Mouse (Mus musculus) cortical plate, adult 2 months (tissue): Measurements from ENCODE around the gene Stoml1. TPM values are rescaled to one million over a fixed set of nuclear protein-coding genes. Genes with fewer than 3 reads are reported as not detected.
A peak's percentile ranks its signal among the peaks of the same experiment; 100 is the strongest.
"Not testable (repeated sequence)": the region's sequence is repeated elsewhere in the genome, so short reads cannot be mapped to it uniquely, and the experiment has no call there.

Source experiments
- H3K27ac ChIP-seq: fragments of 200-500 bp; 2 replicates; pipeline ENCODE4 v1.5.1; 2012; ENCODE audit warnings: low read length, control low read depth, inconsistent platforms; ENCODE audit not compliant: insufficient read depth
- H3K4me1 ChIP-seq: fragments of 200-500 bp; 2 replicates; pipeline ENCODE4 v1.6.1; 2011; ENCODE audit warnings: low read length; ENCODE audit not compliant: control insufficient read depth, insufficient read depth
- H3K4me3 ChIP-seq: fragments of 200-500 bp; 2 replicates; pipeline ENCODE4 v1.5.1; 2011; ENCODE audit warnings: mild to moderate bottlenecking, low read length, control low read depth; ENCODE audit not compliant: insufficient read depth
- CTCF ChIP-seq: fragments of 200-500 bp; IDR thresholded peaks from 2 replicates; pipeline ENCODE4 v1.5.1; 2011; ENCODE audit warnings: mild to moderate bottlenecking, control low read depth, low read length; ENCODE audit not compliant: insufficient read depth; ENCODE audit errors: extremely low read depth
- POLR2A ChIP-seq: fragments of 200-500 bp; IDR thresholded peaks from 2 replicates; pipeline ENCODE4 v1.6.1; 2011; ENCODE audit warnings: mild to moderate bottlenecking, low read length, control low read depth; ENCODE audit not compliant: insufficient read depth; ENCODE audit errors: extremely low read depth
- polyA plus RNA-seq: library from polyadenylated mRNA; depleted of rRNA; stranded (reverse); fragments of >200 nt; gene quantifications from 2 replicates; pipeline ENCODE4 v1.2.3, GENCODE M21; 2012

Gene Stoml1
- polyA plus RNA-seq, 1 experiment, result 124 TPM

DNA sequence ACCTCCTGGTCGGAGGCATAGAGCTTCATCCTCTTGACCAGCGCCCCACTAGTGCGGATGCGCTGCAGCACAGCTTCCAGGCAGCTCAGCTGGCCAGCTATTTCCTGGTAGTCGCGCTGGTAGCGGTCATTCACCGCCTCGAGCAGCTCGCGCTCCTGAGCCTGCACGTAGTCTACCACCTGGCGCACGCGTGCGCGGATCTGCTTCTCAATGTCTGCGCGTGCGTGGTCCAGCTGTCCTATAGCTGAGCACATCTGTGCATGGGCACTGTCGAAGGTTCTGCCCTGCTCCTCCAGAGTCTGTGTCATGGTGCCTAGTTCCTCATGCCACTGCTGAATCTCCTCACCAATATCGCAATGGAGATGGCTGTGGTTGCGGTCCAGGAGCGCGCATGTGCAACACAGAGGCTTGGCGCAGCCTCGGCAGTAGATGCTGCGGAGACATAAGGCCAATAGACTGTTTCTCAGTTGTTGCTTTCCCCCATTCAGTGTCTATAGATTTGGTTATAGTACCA, 18.4 kb upstream of the Stoml1 start:
- TF ChIP-seq POLR2A, result no peak
- TF ChIP-seq CTCF, result no peak
- no peak overlapping the region for H3K4me3 ChIP-seq
- no peaks in the 10 kb centered on the region for H3K4me1 ChIP-seq
- no peak overlapping the region for H3K27ac ChIP-seq

DNA sequence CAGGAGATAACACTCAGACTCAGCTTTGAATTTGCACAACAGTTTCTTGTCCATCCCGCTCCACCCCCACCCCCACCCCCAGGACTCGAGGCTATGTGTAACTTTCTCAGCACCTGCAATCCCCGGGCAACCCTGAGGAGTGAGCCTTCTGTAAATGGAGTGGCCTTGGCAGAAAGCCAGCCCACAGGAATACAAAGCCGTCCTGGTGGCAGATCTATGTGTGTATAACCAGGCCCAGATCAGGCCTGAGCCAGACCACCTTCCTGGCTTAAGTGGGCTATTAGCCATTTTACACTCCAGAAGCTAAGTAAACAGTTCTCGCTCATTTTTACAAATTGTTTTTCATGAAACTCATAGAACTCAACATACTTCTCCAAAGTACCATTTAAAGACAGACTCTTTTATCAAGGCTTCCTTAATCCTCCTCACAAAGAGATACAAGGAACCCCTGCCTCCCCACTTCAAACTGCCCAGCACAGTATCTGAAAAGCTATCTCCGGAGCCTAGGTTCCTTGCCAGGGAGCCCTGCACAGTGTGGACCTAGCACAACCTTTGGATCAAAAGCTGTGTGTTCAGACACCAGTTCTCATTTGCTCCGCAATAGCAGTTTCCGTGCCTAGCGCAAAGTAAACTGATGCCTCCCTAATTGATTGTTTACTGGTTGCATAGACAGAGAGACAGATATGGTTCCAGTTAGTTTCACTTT, 11.0 kb upstream of the Stoml1 start:
- Histone ChIP-seq H3K4me1 (peaks cover 11% of the 10 kb centered on the region), H3K27ac (0 out of 2 replicates have a peak overlapping the region, but pooled peaks have one; percentile 73), H3K4me3 (no peak overlapping the region)
- TF ChIP-seq POLR2A, result no peak
- TF ChIP-seq CTCF, result no peak

GRCm38 (mm10) chr9:58242696-58243095, 10.3 kb upstream of the Stoml1 start:
- no peak for TF ChIP-seq POLR2A
- no peak for TF ChIP-seq CTCF

GRCm38 (mm10) chr9:58243696-58244095, 9.3 kb upstream of the Stoml1 start:
- no peak for TF ChIP-seq POLR2A
- TF ChIP-seq CTCF, result no peak
- H3K27ac ChIP-seq, result no peak overlapping the region
- H3K4me3 ChIP-seq, result no peak overlapping the region
- peaks cover 11% of the 10 kb centered on the region for H3K4me1 ChIP-seq

More at GRCm38 (mm10) chr9:58242696-58243095, 10.3 kb upstream of the Stoml1 start:
- 0 out of 2 replicates have a peak overlapping the region, but pooled peaks have one; percentile 73 for H3K27ac ChIP-seq
- no peak overlapping the region for H3K4me3 ChIP-seq
- peaks cover 11% of the 10 kb centered on the region for H3K4me1 ChIP-seq

- TF ChIP-seq CTCF (no peak), POLR2A (no peak)
- Histone ChIP-seq H3K4me1 (peaks cover 11% of the 10 kb centered on the region), H3K4me3 (no peak overlapping the region)
Measured at GRCm38 (mm10) chr9:58246083-58246591, 6.8 kb upstream of the Stoml1 start.

DNA sequence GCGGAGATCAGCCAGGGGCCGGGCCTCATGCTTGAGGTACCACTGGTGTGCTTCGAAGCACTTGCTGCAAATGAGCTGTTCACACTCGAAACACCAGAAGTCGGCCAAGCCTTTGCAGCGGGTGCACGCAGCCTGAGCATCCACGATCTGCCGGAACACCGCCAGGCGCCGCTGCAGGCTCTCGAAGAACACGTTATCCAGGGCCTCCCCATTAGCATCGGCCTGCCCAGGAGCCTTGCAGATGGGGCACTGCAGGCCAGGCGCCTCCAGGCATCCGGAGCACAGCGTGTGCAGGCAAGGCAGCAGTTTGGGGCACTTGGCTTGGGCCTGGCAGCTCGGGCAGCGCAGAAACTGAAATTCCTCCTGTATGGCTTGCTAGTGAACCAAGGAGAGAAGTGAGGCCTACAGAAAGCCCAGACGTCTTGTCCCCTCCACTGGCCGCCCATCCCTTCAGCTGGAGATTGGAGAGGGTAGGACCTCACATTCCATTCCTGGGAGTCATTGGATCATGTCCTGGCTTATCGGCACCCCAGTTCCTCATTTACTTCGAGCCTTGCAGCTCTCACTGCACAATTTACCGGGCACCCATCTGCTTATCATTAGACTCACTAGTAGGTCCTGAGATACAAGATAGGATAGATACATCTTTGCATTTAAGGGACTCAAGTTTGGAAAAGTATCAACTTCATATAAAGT, 5.8 kb upstream of the Stoml1 start:
- H3K27ac ChIP-seq, result no peak overlapping the region
- TF ChIP-seq CTCF (peak; percentile 66), POLR2A (0 out of 2 replicates have a peak, but pooled peaks have one; percentile 14)
- H3K4me1 ChIP-seq, result peaks cover 5% of the 10 kb centered on the region
- no peak overlapping the region for H3K4me3 ChIP-seq

More at GRCm38 (mm10) chr9:58246083-58246591, 6.8 kb upstream of the Stoml1 start:
- H3K27ac ChIP-seq, result no peak overlapping the region

DNA sequence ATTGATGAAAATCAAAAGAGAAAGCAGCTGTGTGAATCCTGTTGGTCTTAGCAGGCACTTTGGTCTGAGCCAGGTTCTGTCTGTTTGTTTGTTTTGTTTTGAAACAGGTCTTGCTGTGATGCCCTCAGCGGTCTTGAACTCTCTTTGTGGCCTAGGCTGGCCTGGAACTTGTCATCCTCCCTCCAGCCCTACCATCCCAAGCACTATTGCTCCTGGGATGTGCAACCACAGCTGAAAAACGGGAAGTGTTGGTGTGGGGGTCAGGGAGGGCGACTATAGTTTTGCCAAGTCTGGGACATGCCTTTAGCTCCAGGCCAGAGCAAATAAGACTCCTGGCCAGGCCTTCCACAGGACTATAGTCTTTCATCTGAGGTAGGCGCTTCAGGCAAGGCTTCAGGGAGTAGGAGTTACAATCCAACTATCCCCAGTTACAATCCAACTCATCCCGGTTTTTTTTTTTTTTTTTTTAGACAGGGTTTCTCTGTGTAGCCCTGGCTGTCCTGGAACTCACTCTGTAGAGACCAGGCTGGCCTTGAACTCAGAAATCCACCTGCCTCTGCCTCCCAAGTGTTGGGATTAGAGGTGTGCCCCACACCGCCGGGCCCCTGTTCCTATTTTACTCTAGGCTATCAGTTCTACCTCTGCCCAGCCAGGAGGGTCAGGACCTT, 4.1 kb upstream of the Stoml1 start:
- TF ChIP-seq POLR2A, result no peak
- TF ChIP-seq CTCF, result no peak
- Histone ChIP-seq H3K27ac (no peak overlapping the region), H3K4me3 (peak overlapping the region; percentile 60), H3K4me1 (no peaks in the 10 kb centered on the region; the same call in 1 of the 2 replicates)

- H3K27ac ChIP-seq, result no peak within 1 kb of the TSS; the same call in 1 of the 2 replicates
- TF ChIP-seq CTCF (0 out of 2 replicates have a peak, but pooled peaks have one; percentile 13), POLR2A (peak; percentile 43; the same call in 1 of the 2 replicates)
- peak within 1 kb of the TSS; percentile 60 for H3K4me3 ChIP-seq
- H3K4me1 ChIP-seq, result no peaks in the 10 kb centered on the region; the same call in 1 of the 2 replicates
Measured at GRCm38 (mm10) chr9:58249592-58250192, 3.3 kb upstream of the Stoml1 start, which contains the start of gene Pml. Pml (minus strand) TSS chr9:58249786.

DNA sequence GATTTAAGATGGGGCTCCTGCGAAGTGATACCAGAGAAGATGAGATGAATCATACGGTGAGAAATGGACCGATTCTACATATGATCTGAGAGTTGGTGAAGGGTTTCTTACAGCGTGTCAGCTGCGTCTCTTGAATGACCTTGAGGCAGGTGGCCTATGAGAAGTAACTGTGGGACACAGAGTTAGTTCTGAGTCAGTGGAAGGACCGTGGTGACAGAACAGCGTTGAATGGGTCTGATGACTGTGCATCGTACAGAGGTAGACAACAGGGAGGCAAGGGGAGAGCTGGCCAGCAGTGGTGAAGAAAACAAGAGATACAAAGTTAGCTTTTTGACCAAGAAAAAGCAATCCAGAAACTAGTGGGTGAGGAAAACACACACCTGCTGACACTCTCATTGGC, 2.6 kb upstream of the Stoml1 start:
- H3K4me3 ChIP-seq, result no peak overlapping the region
- H3K27ac ChIP-seq, result no peak overlapping the region
- no peak for TF ChIP-seq POLR2A
- no peak for TF ChIP-seq CTCF
- no peaks in the 10 kb centered on the region; the same call in 1 of the 2 replicates for H3K4me1 ChIP-seq

- not testable (repeated sequence) for H3K4me1 ChIP-seq, H3K27ac ChIP-seq, H3K4me3 ChIP-seq
Measured at GRCm38 (mm10) chr9:58250730-58251129, 2.2 kb upstream of the Stoml1 start.

DNA sequence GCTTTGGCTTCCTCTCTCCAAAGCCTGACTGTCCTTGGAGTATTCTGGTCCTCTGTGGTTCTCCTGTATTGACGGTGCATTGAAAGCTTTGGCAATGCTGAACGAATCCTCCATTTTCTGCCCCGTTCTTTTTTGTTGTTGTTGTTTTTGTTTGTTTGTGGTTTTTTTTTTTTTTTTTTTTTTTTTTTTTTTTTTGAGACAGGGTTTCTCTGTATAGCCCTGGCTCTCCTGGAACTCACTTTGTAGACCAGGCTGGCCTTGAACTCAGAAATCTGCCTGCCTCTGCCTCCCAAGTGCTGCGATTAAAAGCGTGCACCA, 800 bp downstream of the Stoml1 start:
- H3K27ac ChIP-seq, H3K4me1 ChIP-seq: not testable (repeated sequence)
- peak overlapping the region; percentile 54 for H3K4me3 ChIP-seq
